Mouse (Mus musculus) gastrocnemius, adult 8-10 months (tissue): Measurements from ENCODE around the gene Hopx. TPM values are rescaled to one million over a fixed set of nuclear protein-coding genes. Genes with fewer than 3 reads are reported as not detected.

Source experiments
- DNase-seq, 2 experiments: peaks; one replicate each; pipeline ENCODE4 v3.0.0; 2022; ENCODE audit warnings: low spot score in 2 of 2
- total RNA-seq, 4 experiments: library from RNA; stranded (reverse); gene quantifications; 2 replicates each; pipeline ENCODE4 v1.2.4; 2022

The Hopx gene
- total RNA-seq, 4 experiments from 2014 or later, result 1.2 to 2.7 (median 2.2) TPM

GRCm38 (mm10) chr5:77132457-77133135 lies 17.7 kb upstream of the Hopx start:
- DNase-seq, result peak; percentile 35 to 52

GRCm38 (mm10) chr5:77131879-77132278 lies 17.0 kb upstream of the Hopx start:
- DNase-seq, result no peak

- DNase-seq, result no peak
These were observed 15.5 kb upstream of the Hopx start for GRCm38 (mm10) chr5:77130310-77131020.

GRCm38 (mm10) chr5:77129907-77130306 lies 15.0 kb upstream of the Hopx start:
- DNase-seq, result no peak

- no peak for DNase-seq
These were observed 13.9 kb upstream of the Hopx start for GRCm38 (mm10) chr5:77128854-77129253.

- no peak for DNase-seq
These were observed 11.6 kb upstream of the Hopx start for GRCm38 (mm10) chr5:77126415-77126968.

GRCm38 (mm10) chr5:77124817-77125283 lies 9.9 kb upstream of the Hopx start:
- DNase-seq, result no peak

- DNase-seq, result no peak
These were observed 9.2 kb upstream of the Hopx start for GRCm38 (mm10) chr5:77124165-77124564.

- DNase-seq, result no peak
These were observed 8.7 kb upstream of the Hopx start for GRCm38 (mm10) chr5:77123597-77123996.

- DNase-seq, result no peak
These were observed 7.6 kb upstream of the Hopx start for GRCm38 (mm10) chr5:77122254-77123192.

GRCm38 (mm10) chr5:77120701-77121100 lies 5.8 kb upstream of the Hopx start:
- DNase-seq, result no peak

GRCm38 (mm10) chr5:77119475-77120422 lies 4.8 kb upstream of the Hopx start:
- no peak for DNase-seq

- DNase-seq, result peak in 1 of 2 experiments; percentile 26
These were observed 811 bp upstream of the Hopx start for GRCm38 (mm10) chr5:77115732-77116131.

- DNase-seq, result no peak
These were observed 1.1 kb downstream of the Hopx start for GRCm38 (mm10) chr5:77113773-77114172.

- no peak for DNase-seq
These were observed 2.9 kb downstream of the Hopx start for GRCm38 (mm10) chr5:77112066-77112465.

- no peak for DNase-seq
These were observed 5.1 kb downstream of the Hopx start for GRCm38 (mm10) chr5:77109814-77110213.

GRCm38 (mm10) chr5:77108806-77109205 lies 6.1 kb downstream of the Hopx start:
- no peak for DNase-seq

- no peak for DNase-seq
These were observed 7.6 kb downstream of the Hopx start for GRCm38 (mm10) chr5:77107146-77107822.

- DNase-seq, result no peak
These were observed 12.2 kb downstream of the Hopx start for GRCm38 (mm10) chr5:77102522-77103365.
